Mouse (Mus musculus) urinary bladder, postnatal 14 days (tissue): ENCODE measurements around the gene Tbc1d19.

ENCODE experiments used
- DNase-seq: peaks from one replicate; pipeline ENCODE4 v3.0.0; 2021; ENCODE audit warnings: low spot score

Tbc1d19 gene

GRCm38 (mm10) chr5:53953216-53953615 lies 143.8 kb downstream of the Tbc1d19 start:
- DNase-seq, result no peak
